ENCODE assay signal across 9 mouse cellular contexts in the genomic region with DNA sequence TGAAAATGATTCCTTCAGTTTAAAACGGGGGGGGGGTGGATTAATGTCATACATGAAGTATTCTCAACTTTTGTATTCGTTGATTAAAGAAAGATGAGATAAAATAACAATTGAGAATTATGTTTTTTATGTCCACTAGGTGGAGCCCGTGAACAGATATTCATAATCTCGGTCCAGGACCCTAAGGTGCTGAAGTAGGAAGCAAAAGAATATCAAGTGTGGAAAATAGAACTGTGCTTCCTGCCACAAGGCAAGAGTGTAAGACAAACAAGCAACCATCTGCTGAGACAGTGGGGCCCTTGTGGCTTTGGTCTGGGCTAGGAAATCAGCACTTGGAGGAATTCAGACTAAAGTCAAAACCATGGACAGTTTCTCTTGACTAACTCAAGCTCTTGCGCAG. TPM values are rescaled to one million over a fixed set of nuclear protein-coding genes. Genes with fewer than 3 reads are reported as not detected.
DNase-seq lines count a peak whose midpoint lies in the region; ATAC-seq and TF ChIP-seq lines count a peak whose summit lies in the region.
"Had no signal": no experiment of that assay in that cellular context is flagged by ENCODE, and none has a peak within 500 bp of the region (broad histone marks: within the 10 kb centered on the region; RNA-seq: fewer than 3 reads in every experiment).

No protein-coding gene starts in this region.

- H3K27me3 ChIP-seq in forebrain, postnatal 0 days (ENCODE audit: insufficient read depth, low read length), result no peaks in the 10 kb centered on the region
- no peaks in the 10 kb centered on the region for H3K27me3 ChIP-seq in forebrain, embryonic 15.5 days
- H3K27me3 ChIP-seq in liver, embryonic 14.5 days (ENCODE audit: control insufficient read depth, insufficient read depth, low read length), result no peaks in the 10 kb centered on the region
- H3K27me3 ChIP-seq in midbrain, embryonic 10.5 days (ENCODE audit: low read depth, poor library complexity, severe bottlenecking), result no peaks in the 10 kb centered on the region

- no peak overlapping the region for H3K4me2 ChIP-seq in forebrain, postnatal 0 days (ENCODE audit: low read depth)
- H3K4me2 ChIP-seq in forebrain, embryonic 15.5 days (replicated peaks), result no peak overlapping the region
- no peak overlapping the region for H3K4me2 ChIP-seq in liver, embryonic 14.5 days (ENCODE audit: low read depth)

- peak; percentile 61 for DNase-seq in forebrain, postnatal 0 days
- peak in 1 of 3 experiments; percentile 1 for DNase-seq in liver, embryonic 14.5 days (ENCODE audit: low read depth in 3 of 3, low spot score in 3 of 3)
- DNase-seq in liver (no peak), WW6 (ENCODE audit: low read depth, low spot score) (peak; percentile 18)
- DNase-seq in lung, postnatal 10 days, result peak; percentile 11
- DNase-seq in midbrain, embryonic 10.5 days (ENCODE audit: low spot score), result no peak
- no peak for DNase-seq in ovary, adult 18-20 months (ENCODE audit: low spot score)

- no peak overlapping the region for H3K27ac ChIP-seq in forebrain, postnatal 0 days (ENCODE audit: low read depth, low read length)
- H3K27ac ChIP-seq in forebrain, embryonic 15.5 days (replicated peaks), result no peak overlapping the region
- no peak overlapping the region for H3K27ac ChIP-seq in liver, embryonic 14.5 days
- H3K27ac ChIP-seq in midbrain, embryonic 10.5 days (replicated peaks), result no peak overlapping the region

- peak; percentile 40 for ATAC-seq in forebrain, postnatal 0 days
- no peak for ATAC-seq in forebrain, embryonic 15.5 days (replicated peaks)
- ATAC-seq in liver, embryonic 14.5 days (ENCODE audit: insufficient read depth), result no peak

- H3K4me1 ChIP-seq in forebrain, postnatal 0 days (ENCODE audit: insufficient read depth), result no peaks in the 10 kb centered on the region
- no peaks in the 10 kb centered on the region for H3K4me1 ChIP-seq in forebrain, embryonic 15.5 days
- no peaks in the 10 kb centered on the region for H3K4me1 ChIP-seq in liver, embryonic 14.5 days (replicated peaks; ENCODE audit: control insufficient read depth in 2 of 2, insufficient read depth in 2 of 2, low read length in 1 of 2)
- H3K4me1 ChIP-seq in midbrain, embryonic 10.5 days, result no peaks in the 10 kb centered on the region

- no peak overlapping the region for H3K4me3 ChIP-seq in forebrain, postnatal 0 days (ENCODE audit: low read depth, low read length)
- no peak overlapping the region for H3K4me3 ChIP-seq in forebrain, embryonic 15.5 days
- H3K4me3 ChIP-seq in liver, embryonic 14.5 days (ENCODE audit: insufficient read depth in 1 of 2, low read depth in 2 of 2, low read length in 2 of 2), result no peak overlapping the region
- no peak overlapping the region for H3K4me3 ChIP-seq in midbrain, embryonic 10.5 days

- H3K36me3 ChIP-seq in forebrain, postnatal 0 days (ENCODE audit: insufficient read depth), result no peaks in the 10 kb centered on the region
- H3K36me3 ChIP-seq in forebrain, embryonic 15.5 days, result no peaks in the 10 kb centered on the region
- H3K36me3 ChIP-seq in liver, embryonic 14.5 days (replicated peaks; ENCODE audit: control insufficient read depth, insufficient read depth, low read depth), result no peaks in the 10 kb centered on the region
- H3K36me3 ChIP-seq in midbrain, embryonic 10.5 days, result no peaks in the 10 kb centered on the region

- 31% methylated on average over 5 of the region's 5 CpGs for WGBS in forebrain, postnatal 0 days
- 31% methylated on average over 5 of the region's 5 CpGs for WGBS in forebrain, embryonic 15.5 days
- WGBS in liver, embryonic 14.5 days (ENCODE audit: insufficient replicate concordance), result 18% methylated on average over 5 of the region's 5 CpGs
- 37% methylated on average over 5 of the region's 5 CpGs for WGBS in midbrain, embryonic 10.5 days

- H3K9me3 ChIP-seq in forebrain, postnatal 0 days (ENCODE audit: low read length), result no peaks in the 10 kb centered on the region
- H3K9me3 ChIP-seq in forebrain, embryonic 15.5 days, result no peaks in the 10 kb centered on the region
- no peaks in the 10 kb centered on the region for H3K9me3 ChIP-seq in liver, embryonic 14.5 days (ENCODE audit: control insufficient read depth, low read length)
- no peaks in the 10 kb centered on the region for H3K9me3 ChIP-seq in midbrain, embryonic 10.5 days (replicated peaks)

- H3K9ac ChIP-seq in forebrain, postnatal 0 days, result no peak overlapping the region
- no peak overlapping the region for H3K9ac ChIP-seq in forebrain, embryonic 15.5 days (replicated peaks)
- no peak overlapping the region for H3K9ac ChIP-seq in liver, embryonic 14.5 days (replicated peaks)

- TF ChIP-seq CTCF in forebrain, postnatal 0 days (IDR thresholded peaks at IDR 0.05; ENCODE audit: low read depth), result peak; percentile 68
- TF ChIP-seq CTCF in liver, embryonic 14.5 days (IDR thresholded peaks at IDR 0.05; ENCODE audit: low read depth), result peak; percentile 40

- no peak for TF ChIP-seq EP300 in liver, embryonic 14.5 days (IDR thresholded peaks at IDR 0.05; ENCODE audit: low read depth)

RNA-seq across cellular contexts. Expression of a gene that starts 50.9 kb away (rescaled TPM):
- total RNA-seq in forebrain, postnatal 0 days (2014; rRNA removed), result not detected in 2 replicates
- not detected in 2 replicates for polyA plus RNA-seq in forebrain, postnatal 0 days (2015; fragmentation: Nextera tagmentation; extraction: Ambion mirVana)
- not detected in 2 replicates for polyA plus RNA-seq in forebrain, embryonic 15.5 days (2015; fragmentation: Nextera tagmentation; extraction: Ambion mirVana)
- not detected in 2 replicates for polyA plus RNA-seq in liver, embryonic 14.5 days (2012; rRNA removed)
- polyA plus RNA-seq in liver, embryonic 14.5 days (2014; fragmentation: Nextera tagmentation; extraction: Ambion mirVana), result not detected in 2 replicates
- not detected in 2 replicates for polyA plus RNA-seq in midbrain, embryonic 10.5 days (2016; fragmentation: Nextera tagmentation; extraction: Ambion mirVana)
- total RNA-seq: left cerebral cortex, adult 18-20 months had no signal

Comparison
In these comparisons a context has a peak if more than half of its experiments do, and no peak if none do; other contexts are left out.
1. DNase-seq: peak in forebrain, postnatal 0 days (single experiment), WW6 (single experiment) and lung, postnatal 10 days (single experiment); none in liver (single experiment), midbrain, embryonic 10.5 days (single experiment) and ovary, adult 18-20 months (single experiment).